Mouse (Mus musculus) testis, adult 2 months (tissue): ENCODE measurements around the gene Ces3b. TPM values are rescaled to one million over a fixed set of nuclear protein-coding genes. Genes with fewer than 3 reads are reported as not detected.
"Not testable (repeated sequence)": the region's sequence is repeated elsewhere in the genome, so short reads cannot be mapped to it uniquely, and the experiment has no call there.

Experiments
- H3K27ac ChIP-seq: fragments of 200-500 bp; 2 replicates; pipeline ENCODE4 v1.5.1; 2012; ENCODE audit warnings: low read depth, low read length; ENCODE audit not compliant: control insufficient read depth, insufficient read depth
- H3K27me3 ChIP-seq: fragments of 200-500 bp; 2 replicates; pipeline ENCODE4 v1.6.1; 2012; ENCODE audit warnings: mild to moderate bottlenecking, low read length, moderate library complexity; ENCODE audit not compliant: control insufficient read depth, insufficient read depth
- H3K36me3 ChIP-seq: fragments of 200-500 bp; 2 replicates; pipeline ENCODE4 v1.6.1; 2012; ENCODE audit warnings: mild to moderate bottlenecking, low read length; ENCODE audit not compliant: control insufficient read depth, insufficient read depth
- H3K4me1 ChIP-seq: fragments of 200-500 bp; 2 replicates; pipeline ENCODE4 v1.6.1; 2012; ENCODE audit warnings: low read length; ENCODE audit not compliant: control insufficient read depth, insufficient read depth
- H3K4me3 ChIP-seq: fragments of 200-500 bp; 2 replicates; pipeline ENCODE4 v1.5.1; 2012; ENCODE audit warnings: low read depth, mild to moderate bottlenecking, low read length, moderate library complexity, mixed read lengths; ENCODE audit not compliant: control insufficient read depth
- CTCF ChIP-seq: fragments of 200-500 bp; IDR thresholded peaks from 2 replicates; pipeline ENCODE4 v1.5.1; 2012; ENCODE audit warnings: low read depth, mild to moderate bottlenecking, inconsistent platforms, low read length, moderate library complexity; ENCODE audit not compliant: control insufficient read depth, insufficient read depth, insufficient replicate concordance
- POLR2A ChIP-seq: fragments of 200-500 bp; IDR thresholded peaks from 2 replicates; pipeline ENCODE4 v1.6.1; 2012; ENCODE audit warnings: low read depth, mild to moderate bottlenecking, inconsistent platforms, low read length, moderate library complexity; ENCODE audit not compliant: control insufficient read depth
- polyA plus RNA-seq: library from polyadenylated mRNA; depleted of rRNA; stranded (reverse); fragments of >200 nt; gene quantifications from 2 replicates; pipeline ENCODE4 v1.2.3, GENCODE M21; 2012

The Ces3b gene
- polyA plus RNA-seq, 1 experiment: 0.17 TPM

GRCm38 (mm10) chr8:105068971-105069370 is 14.6 kb upstream of the Ces3b start:
- Histone ChIP-seq H3K4me1 (no peaks in the 10 kb centered on the region), H3K27ac (no peak overlapping the region), H3K4me3 (no peak overlapping the region), H3K36me3 (no peaks in the 10 kb centered on the region), H3K27me3 (no peaks in the 10 kb centered on the region)
- TF ChIP-seq CTCF (no peak), POLR2A (no peak)

DNA sequence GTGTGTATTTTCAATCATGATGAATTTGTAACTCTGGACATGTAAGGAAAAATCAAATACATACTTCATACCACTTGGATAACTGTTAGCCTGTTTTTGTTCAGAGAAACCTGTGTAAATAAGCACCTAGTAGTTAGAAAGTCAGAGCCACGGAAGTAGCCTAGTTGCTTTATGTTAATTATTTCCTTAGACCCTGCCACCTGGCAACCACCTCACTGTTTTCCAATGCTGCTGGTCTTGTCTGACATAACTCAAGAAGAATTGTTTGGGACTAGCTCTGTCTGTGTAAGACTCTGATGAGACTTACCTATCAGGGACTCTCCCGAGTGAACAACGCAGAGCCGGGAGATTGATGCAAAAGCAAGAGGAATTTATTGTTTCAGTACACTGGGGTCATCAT is 7.0 kb upstream of the Ces3b start:
- Histone ChIP-seq H3K4me3 (no peak overlapping the region), H3K4me1 (no peaks in the 10 kb centered on the region), H3K27me3 (no peaks in the 10 kb centered on the region), H3K27ac (no peak overlapping the region), H3K36me3 (no peaks in the 10 kb centered on the region)
- no peak for TF ChIP-seq POLR2A
- TF ChIP-seq CTCF: no peak

DNA sequence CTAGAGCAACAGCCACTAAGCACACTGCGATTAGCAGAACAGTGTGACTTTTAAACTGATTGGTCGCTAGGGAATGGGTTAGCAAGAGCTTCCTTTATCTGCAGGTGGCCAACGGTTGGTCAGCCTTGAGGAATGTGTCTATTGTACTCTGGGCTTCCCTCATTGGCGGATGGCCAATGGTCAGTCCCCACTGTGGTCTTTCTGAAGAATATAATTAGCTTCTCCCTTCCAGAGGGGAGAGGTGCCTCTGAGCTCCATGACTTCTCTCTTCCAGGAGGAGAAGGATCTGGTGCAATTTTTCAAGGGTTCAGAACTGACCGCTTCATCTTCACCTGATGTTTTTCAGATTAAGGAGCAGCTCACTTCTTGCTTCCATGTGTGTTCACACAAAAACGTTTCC is 6.5 kb upstream of the Ces3b start:
- Histone ChIP-seq H3K36me3 (no peaks in the 10 kb centered on the region), H3K27ac (no peak overlapping the region), H3K4me1 (no peaks in the 10 kb centered on the region), H3K27me3 (no peaks in the 10 kb centered on the region), H3K4me3 (no peak overlapping the region)
- no peak for TF ChIP-seq CTCF
- TF ChIP-seq POLR2A: no peak

GRCm38 (mm10) chr8:105078591-105078990 is 5.0 kb upstream of the Ces3b start:
- Histone ChIP-seq H3K4me3 (no peak overlapping the region), H3K27me3 (no peaks in the 10 kb centered on the region), H3K4me1 (no peaks in the 10 kb centered on the region), H3K36me3 (no peaks in the 10 kb centered on the region), H3K27ac (no peak overlapping the region)
- no peak for TF ChIP-seq POLR2A
- TF ChIP-seq CTCF: no peak

- Histone ChIP-seq H3K4me1 (no peaks in the 10 kb centered on the region), H3K4me3 (no peak overlapping the region), H3K27me3 (no peaks in the 10 kb centered on the region), H3K36me3 (no peaks in the 10 kb centered on the region), H3K27ac (no peak overlapping the region)
- TF ChIP-seq POLR2A (no peak), CTCF (no peak)
Measured at GRCm38 (mm10) chr8:105080814-105081336, 2.7 kb upstream of the Ces3b start.

- H3K4me1 ChIP-seq, H3K36me3 ChIP-seq, H3K27ac ChIP-seq, H3K27me3 ChIP-seq, H3K4me3 ChIP-seq: not testable (repeated sequence)
Measured at GRCm38 (mm10) chr8:105088166-105088565, 4.6 kb downstream of the Ces3b start.

- H3K36me3 ChIP-seq: no peaks in the 10 kb centered on the region
- no peaks in the 10 kb centered on the region for H3K27me3 ChIP-seq
- no peak for TF ChIP-seq POLR2A
- no peak for TF ChIP-seq CTCF
- H3K4me3 ChIP-seq: no peak overlapping the region
- no peak overlapping the region for H3K27ac ChIP-seq
- H3K4me1 ChIP-seq: no peaks in the 10 kb centered on the region
Measured at GRCm38 (mm10) chr8:105088581-105088980, 5.0 kb downstream of the Ces3b start.

- Histone ChIP-seq H3K36me3 (no peaks in the 10 kb centered on the region), H3K4me3 (no peak overlapping the region), H3K4me1 (no peaks in the 10 kb centered on the region), H3K27ac (no peak overlapping the region), H3K27me3 (no peaks in the 10 kb centered on the region)
- TF ChIP-seq CTCF (no peak), POLR2A (no peak)
Measured at GRCm38 (mm10) chr8:105093992-105094391, 10.4 kb downstream of the Ces3b start.

DNA sequence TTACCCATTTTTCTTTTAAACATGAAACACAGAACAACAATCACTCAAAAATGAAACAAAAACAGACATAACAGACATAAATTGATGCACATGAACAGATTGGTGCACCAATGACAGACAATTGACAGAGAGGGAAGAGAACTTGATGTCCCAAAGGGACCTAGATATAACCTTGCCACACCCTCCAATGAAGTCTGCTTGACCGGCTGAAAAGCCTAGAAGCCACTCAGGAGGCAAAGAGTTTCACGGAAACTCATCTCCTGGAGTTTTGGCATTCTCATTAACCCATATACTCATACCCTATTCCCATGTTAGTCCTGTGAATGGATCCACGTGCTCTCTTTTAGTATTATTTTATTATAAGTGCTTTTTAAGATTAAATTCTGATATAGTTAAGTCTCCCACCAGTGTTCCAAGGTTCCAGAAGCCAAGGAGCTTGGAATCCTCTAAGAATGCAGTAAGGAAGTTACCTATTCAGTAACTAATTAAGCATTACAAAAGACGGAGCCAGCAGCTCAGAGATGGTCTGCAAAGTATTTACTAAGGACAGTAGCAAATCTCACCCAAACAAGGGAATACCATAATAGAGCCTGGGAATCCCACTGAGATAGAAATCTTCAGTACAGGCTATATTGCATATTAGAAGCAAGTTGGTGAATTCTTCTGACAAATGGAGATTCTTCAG is 18.7 kb downstream of the Ces3b start:
- not testable (repeated sequence) for H3K4me3 ChIP-seq, H3K27ac ChIP-seq, H3K36me3 ChIP-seq, H3K4me1 ChIP-seq, H3K27me3 ChIP-seq

GRCm38 (mm10) chr8:105103701-105104100 is 20.1 kb downstream of the Ces3b start:
- not testable (repeated sequence) for H3K4me3 ChIP-seq, H3K36me3 ChIP-seq, H3K4me1 ChIP-seq, H3K27me3 ChIP-seq, H3K27ac ChIP-seq
